Mouse (Mus musculus): ENCODE data around the gene Gtf2i. TPM values are rescaled to one million over a fixed set of nuclear protein-coding genes. Genes with fewer than 3 reads are reported as not detected.

Gene Gtf2i
- total RNA-seq, 2 experiments from 2014 or later, result 131 to 156 TPM

DNA sequence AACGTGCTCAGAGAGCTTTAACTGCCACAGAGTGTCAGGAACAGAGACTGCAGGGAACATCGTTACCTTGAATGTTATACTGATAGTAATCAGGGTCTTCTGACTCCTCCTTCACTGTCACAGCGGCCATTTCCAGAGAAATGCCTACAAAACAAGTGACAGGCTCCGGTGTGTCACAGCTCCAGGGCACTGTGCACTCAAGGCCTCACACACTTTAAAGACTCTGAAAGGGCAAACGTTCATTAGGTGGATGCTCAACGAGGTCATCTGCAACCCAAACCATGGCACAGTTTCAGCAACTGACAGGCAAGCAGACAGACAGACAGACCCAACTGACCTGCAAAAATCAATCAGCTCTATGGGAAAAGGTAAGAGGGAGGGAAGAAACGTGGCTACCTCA lies 35.2 kb downstream of the Gtf2i start:
- no peak for DNase-seq

DNA sequence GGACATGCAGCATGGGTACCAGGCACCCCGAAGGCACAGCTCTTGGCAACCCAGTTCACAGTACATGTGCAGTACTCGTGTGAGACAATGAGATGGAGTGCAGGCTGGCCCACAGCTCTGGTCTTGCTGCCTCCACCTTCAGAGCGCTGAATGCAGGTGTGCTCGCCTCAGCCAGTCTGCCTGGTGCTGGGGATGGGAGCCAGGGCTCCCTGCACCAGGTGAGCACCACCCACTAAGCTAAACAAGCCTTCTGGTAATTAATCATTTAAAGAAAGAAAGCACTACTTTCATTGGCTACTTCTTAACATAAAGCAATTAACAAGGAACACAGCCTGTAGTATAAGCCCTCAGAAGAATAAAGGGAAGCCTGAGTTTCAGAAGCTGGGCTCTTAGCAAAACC lies 37.5 kb downstream of the Gtf2i start:
- DNase-seq, result no peak

DNA sequence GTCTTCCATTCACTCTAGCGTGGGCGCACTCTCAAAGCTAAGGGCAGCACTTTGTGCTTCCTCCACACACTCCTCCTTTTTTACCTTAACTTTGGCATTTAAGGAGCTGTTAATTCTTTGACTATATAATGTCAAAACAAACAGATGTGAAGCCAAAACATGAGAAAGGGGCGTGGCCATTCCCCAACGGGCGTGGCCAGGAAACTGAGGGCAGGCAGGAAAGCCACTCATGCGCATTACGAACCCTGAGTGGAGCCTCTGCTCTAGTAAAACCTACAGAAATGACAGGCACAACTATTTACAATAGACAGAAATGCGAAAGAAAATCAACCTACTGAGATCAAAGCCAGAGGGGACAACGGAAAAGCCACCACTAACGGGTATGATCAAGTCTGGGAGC lies 39.0 kb downstream of the Gtf2i start:
- no peak for DNase-seq

DNA sequence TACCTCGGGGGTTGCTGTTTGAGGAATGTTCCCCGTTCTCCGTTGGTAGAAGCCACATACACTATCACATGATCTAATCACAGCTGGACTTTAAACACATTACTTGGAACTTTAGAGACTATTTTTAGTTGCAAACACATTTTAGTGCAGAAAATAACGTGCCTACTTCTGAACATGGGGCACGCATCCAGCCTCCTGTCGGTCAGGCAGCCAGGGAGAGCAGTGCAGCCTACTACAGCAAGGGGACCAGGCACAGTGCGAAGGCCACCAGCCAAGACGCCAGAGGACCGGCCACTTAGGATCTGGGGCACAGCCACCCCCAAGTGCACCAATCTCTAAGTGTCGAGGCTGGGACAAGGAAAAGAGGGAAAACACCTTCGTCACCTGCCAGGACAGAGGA lies 39.5 kb downstream of the Gtf2i start:
- no peak for DNase-seq

DNA sequence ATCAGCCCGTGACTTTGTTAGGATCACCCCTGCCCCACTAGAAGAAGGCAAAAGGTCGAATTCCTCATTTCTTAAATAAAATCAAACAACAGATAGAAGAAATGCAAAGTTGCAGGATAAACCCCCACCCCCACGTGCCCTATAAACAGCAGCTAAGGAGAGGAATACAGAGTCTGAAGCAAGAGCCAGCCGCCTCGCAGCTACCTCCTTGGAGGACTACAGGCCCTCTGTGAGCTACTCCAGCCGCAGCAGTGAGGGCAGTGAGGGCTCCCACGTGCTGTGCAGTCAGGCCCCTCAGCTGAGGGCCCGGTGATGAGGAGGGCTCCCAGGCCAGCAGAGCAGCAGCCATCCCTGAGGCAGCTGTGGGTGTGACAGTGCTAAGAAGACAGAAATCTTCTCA lies 40.8 kb downstream of the Gtf2i start:
- DNase-seq, result no peak

DNA sequence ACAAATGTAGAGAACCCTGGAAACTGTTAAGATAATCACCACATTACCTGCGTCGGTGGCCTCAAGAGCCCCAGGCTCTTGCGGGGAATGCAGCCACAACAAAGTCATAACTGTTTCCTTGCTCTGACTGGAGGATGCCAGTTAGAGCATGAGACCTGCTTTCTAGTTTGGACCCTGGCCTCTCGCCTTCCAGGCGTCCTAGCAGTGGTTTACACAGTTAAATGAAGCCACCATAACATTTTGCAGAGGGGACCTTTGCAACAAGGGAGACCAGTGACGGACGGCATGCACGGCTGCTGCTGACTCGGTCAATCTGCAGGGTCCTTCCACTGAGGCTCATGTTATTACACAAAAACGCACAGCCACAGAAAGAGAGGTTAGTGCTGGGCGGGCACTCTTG lies 41.8 kb downstream of the Gtf2i start:
- no peak for DNase-seq

DNA sequence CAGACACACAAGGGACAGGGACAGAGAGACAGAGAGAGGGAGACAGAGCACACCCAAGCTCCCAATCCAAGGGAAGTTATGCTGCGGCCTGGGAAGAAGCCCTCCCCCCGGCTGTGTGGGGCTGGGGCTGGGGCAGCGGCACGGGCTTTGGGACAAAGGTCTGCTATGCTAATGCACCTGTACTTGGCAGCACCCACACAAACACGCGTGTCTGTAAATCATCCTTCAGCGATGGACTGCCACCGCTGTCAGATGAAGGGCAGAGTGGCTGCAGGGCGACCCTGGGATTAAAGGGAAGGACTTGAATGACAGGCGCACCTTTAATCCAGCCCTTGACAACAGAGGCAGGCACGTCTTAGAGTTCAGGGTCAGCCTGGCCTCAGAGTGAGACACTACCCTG lies 43.1 kb downstream of the Gtf2i start:
- no peak for DNase-seq

DNA sequence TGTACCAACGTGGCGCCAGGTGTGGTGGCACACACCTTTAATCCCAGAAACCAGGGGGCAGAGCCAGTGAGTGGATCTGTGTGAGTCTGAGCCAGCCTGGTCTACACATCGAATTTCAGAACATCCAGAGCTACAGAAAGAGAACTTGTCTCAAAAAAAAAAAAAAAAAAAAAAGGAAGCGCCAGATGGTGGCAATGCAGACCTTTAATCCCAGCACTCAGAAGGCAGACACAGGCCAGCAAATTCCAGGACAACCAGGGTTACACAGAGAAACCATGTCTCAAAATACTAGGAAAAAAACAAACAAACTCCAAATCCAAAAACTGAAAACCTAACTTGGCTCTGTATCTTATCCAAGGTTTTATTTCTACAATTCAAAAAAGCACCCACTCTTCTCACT lies 44.0 kb downstream of the Gtf2i start:
- DNase-seq, result no peak

DNA sequence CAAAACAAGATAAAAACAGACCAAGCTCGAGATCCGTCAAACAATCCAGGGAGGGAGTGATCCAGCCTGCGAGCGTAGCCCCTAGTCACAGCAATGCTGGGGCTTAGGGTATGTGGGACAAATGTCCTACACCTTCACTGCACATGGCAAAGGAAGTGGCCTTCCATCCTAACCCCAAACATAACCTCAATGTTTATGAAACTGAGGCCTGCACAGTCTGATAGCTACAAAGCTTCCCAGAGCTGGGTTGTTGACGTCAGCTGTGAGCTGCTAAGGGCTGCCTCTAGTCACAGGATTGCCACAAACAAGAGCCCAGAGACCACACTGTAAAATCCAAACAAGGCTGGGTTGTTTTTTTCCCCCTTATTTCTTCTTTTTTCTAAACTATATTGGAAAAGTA lies 44.8 kb downstream of the Gtf2i start:
- no peak for DNase-seq

DNA sequence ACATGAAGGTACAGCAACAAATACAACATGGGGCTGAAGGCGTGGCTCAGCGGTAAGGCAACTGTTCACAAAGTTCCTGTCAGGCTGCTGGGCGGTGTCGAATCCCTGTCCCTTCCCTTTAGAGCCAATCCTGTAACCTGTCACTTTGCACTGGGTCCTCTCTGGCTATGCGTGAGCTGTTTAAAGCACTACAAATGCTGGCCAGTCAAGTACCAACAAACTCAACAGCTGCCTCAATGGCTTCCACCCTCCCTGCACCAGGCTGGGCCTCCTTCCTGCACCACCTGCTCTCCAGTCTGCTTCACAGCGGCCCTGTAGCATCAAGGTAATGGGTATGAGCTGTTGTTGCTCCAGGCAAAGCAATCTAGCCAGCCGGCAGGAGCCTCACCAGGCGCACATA lies 45.8 kb downstream of the Gtf2i start:
- no peak for DNase-seq

DNA sequence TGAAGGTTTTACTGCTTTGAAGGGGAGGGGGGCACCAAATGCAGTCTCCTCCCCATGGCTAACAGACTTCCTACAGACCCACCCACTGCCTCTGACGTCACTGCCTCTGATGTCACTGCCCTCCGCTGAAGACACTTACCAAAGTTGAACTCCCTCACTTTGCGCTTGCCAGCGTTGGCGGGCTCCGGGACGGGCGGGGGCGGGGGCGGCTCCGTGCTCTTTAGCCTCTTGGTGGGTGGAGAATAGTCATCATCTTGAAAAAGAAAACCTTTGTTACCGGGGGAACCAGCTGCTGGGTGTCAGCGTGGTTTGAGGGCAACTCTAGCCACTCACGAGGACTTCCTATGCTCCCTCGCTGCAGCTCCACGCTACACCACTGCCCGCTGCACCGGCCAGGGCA lies 48.2 kb downstream of the Gtf2i start:
- DNase-seq, result no peak

DNA sequence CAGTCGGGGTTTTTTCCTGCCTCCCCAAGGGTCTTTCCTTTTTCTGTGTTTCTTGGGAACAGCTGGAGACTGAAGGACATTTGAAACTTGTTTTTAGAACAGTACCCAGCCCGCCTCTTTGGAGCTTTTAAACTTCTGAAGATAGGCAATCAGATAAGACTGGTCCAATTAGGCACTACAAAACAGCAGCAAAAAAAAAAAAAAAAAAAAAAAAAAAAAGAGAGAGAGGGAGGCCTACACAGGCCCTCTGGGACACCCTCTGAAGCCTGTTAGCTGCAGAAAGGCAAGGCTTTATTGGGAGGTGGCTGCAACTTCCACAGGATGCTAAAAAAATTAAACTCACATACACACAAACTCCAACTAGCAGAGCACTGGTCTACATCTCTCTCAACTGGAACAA lies 48.7 kb downstream of the Gtf2i start:
- DNase-seq, result no peak

DNA sequence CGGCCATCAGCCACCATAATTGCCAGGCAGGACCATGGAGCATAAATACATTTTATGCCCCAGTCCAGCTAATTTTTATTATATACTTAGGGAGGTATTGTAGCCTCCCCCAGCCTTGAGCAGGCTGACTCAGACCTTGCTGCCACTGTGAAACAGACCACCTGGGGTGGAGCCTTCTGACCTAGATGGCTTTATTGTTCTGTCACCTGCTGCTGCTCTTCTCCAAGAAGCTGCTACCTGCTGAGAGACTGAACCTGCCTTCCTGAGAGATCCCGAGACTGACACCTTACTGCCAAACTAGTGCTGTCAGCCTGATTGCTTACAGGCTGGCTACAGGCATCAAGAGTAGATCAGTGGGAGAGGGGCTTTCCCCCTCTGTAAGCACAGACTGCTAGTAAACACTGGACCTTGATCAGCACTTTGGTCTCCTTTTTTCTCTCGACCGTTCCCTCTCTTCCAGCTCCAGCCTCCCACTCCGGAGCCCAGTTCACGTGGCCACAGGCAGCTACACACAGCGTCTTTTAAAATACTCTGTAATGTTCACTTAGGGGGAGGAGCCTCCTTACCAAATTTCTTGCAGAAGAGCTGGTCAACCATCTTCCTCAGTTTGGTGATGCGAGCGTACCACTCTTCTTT lies 54.4 kb downstream of the Gtf2i start:
- no peak for DNase-seq

DNA sequence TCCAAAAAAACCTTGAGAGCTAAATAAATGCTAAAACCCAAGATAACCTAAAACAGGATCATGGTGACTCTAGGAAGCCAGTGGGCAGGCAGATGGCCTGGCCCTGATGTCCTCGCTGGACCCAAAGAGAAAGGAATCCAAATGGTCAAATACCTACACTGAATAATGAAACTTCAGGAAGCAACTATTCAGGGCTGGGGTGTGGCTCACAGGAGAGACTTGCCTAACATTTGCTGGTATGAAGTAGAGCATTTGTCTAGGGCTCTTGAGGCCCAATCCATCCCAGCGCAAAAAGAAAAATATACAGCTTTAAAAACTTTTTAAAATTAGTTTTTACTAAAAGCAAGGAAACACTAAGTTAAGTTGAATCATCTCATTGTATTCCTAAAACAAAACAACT lies 55.6 kb downstream of the Gtf2i start:
- DNase-seq, result no peak

DNA sequence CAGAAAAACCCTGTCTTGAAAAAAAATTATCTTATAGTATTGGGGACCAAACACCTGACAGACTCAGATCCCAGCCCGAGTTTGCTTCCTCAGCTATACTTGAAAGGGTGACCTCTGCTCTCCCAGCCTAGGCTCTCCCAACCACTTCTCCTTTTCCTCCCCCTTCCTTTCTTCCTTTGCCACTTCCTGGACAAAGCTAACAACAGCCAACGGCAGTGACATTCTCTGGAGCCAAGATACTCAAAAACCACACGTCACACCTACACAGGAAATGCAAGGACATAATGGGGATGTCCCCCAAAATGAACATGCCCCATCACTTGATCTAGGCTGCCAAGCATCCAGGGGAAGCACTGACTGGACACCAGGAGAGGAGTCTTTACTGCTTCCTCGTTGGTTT lies 56.2 kb downstream of the Gtf2i start:
- DNase-seq, result no peak

DNA sequence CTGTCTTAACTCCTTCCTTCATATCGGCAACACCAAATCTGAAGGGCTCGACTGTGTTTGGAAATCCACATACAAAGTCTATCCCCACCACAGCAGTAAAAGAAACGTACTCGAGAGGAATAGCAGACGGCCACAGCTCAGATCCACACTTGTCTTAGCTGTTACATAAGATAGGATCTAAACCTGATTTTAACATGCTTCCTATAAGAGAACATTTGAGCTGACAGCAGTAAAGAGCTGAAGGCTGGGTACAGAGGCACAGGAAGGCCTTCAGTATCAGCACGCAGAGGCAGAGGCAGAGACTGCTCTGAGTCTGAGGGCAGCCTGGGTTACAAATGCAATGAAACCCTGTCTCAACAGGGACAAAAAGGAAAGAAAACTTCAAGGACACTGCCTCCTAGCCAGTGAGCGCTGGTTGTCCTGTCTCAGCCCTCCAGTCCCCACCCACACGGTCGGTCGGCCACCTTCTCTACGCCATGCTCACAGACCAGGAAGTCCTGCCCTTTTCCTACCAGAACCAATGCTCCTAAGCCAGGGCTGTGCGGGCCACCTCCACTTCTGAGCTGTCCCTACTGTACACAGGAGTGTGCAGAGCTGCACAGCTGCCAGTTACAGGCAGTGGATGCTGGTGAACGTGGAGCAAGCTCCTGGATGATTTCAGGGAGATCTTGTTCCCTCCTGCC lies 57.1 kb downstream of the Gtf2i start:
- no peak for DNase-seq

DNA sequence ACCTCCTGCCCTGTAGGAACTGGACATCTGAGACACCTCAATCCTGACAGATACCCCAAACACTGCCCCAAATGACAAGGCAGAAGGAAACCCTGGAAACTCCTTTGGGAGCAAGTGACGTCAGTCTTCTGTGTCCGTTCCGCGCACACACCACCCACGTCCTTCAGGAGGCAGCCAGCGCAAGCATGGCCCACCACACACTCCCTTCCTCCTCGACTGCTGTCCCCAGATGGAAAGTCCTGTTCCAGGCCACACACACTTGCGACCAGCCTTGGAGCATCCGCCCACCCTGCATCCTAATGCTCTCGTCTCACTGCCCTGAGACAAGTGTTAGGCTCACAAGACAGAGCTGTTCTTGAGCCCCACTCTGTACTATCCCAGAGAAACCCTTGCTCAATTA lies 59.3 kb downstream of the Gtf2i start:
- no peak for DNase-seq

DNA sequence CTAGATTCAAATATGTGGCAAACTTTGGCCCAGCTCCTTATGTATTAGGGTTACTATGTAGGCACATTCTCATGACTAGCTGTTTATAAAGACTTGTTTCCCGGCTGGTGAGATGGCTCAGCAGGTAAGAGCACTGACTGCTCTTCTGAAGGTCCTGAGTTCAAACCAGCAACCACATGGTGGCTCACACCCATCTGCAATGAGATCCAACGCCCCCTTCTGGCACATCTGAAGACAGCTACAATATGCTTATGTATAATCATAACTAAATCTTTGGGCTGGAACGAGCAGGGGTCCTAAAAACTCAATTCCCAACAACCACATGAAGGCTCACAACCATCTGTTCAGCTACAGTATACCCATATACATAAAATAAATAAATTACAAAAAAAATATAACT lies 60.8 kb downstream of the Gtf2i start:
- DNase-seq, result no peak

DNA sequence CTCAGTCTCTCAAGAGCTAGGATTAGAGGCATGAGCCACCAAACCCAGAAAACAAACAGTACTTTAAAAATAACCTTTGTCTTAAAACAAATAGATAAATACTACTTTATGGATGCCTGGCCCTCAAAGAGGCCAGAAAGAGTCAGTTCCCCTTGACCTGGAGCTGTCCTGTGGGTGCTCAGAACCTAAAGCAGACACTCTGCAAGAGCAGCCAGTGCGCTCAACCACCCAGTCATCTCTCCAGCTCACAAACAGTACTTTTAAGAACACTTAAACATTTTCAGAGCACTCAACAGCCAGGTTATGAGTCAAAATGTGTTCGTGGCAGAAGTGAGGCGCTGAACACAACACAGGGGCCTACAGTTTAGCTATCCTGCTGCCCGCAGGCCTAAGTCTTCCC lies 63.5 kb downstream of the Gtf2i start:
- no peak for DNase-seq

DNA sequence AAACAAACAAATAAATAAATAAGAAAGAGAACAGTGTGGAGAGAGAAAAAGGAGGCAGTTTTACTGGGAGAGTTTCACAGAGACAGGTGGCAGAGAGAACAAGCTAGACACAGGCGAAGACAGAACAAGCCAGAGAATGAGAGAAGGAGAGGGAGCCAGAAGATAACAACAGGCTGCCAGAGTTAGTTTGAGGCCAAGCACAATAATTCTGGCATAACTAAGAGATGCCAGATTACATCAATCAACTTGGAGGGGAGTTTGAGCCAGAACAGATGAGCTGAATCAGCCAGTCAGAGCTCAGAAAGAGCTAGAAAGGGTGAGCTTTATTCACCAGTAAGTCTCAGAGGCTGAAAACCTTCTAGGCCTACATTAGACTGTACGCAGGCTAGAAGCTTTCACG lies 64.0 kb downstream of the Gtf2i start:
- no peak for DNase-seq

DNA sequence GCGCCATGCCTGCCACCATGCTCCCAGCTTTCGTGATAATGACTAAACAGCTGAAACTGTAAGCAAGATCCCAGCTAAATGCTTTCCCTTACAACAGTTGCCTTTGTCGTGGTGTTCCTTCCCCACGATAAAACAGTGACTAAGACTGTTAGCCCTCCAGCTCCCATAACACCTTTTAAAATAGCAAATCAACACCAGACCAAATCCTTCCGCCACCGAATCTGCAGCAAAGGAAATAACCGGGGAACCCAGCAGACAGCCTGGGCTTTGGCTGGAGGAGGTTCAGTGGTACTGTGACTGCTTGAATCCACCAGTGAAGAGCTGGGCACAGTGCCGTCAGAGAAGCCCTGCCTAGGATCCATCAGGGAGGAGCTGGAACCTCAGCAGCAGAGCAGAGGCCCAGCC lies 65.3 kb downstream of the Gtf2i start:
- no peak for DNase-seq

DNA sequence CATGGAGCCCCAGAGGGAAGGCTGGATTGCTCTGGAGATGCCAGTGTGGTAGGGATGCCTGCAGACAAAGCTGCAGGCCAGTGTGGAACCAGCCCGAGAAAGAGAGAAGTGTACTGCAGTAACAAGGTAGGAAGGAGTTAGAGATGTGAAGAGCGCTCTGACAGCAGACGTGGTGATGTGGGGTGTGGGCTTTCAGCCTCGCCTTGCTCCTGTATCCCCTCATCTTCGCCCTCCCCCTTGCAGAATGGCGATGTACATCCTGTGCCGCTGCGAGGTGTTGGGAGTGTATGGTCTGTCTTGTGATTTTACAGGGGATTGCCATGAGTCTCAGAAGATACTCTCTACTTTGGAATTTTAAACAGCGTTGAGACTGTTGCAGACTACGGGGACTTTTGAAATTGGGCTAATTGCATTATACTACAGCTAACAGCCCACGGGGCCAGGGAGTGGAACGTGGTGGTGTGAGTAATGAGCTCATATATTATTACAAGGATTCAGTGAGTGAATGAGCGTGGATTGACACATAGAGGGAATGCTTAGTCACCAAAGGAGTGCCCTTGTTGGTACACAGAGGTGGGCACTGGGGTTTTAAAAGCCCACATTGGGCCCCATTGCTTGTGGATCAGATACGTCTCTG lies 65.8 kb downstream of the Gtf2i start:
- no peak for DNase-seq

DNA sequence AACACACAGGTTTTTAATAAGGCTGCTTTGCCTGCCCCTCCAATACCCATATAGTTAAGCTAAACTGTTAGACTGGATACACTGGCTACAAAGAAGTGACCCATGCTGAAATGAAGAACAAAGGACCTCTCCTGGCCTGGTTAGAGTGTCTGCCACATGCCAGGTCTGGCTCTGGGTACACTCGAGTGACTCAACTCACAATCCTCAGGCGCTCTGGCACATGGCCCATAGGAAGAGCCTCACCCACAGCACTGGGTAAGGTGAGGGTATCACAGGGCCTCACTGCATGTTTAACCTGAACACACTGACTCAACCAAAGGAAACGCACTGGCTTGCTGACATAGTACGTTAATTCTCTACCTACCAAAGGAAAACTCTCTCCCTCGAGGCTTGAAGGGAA lies 68.4 kb downstream of the Gtf2i start:
- DNase-seq, result no peak

DNA sequence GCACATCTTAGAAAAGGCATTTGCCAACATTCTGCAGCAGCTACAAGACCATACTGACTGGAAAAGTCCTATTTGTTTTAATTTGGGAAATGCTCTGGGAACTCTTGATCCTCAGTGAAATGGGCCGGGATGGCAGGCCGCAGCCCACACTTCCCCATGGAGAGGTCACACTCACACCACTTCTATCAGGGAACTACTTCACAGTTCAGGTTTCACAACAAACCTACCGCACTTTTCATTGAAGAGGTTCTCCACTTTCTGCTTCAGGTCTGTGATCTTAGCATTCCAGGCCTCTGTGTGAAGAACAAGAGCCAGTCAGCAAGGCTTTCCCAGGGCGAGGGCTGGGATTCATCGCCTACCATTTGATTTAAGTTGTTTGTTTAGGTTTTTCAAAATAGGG lies 69.7 kb downstream of the Gtf2i start:
- DNase-seq, result no peak
